Mouse (Mus musculus) layer of hippocampus, adult 9-11 months (tissue): ENCODE results near the gene Dmrtc1a.
"Not testable (repeated sequence)": the region's sequence is repeated elsewhere in the genome, so short reads cannot be mapped to it uniquely, and the experiment has no call there.

ENCODE experiments used
- DNase-seq: peaks from one replicate; pipeline ENCODE4 v3.0.0; 2022

Dmrtc1a gene

DNA sequence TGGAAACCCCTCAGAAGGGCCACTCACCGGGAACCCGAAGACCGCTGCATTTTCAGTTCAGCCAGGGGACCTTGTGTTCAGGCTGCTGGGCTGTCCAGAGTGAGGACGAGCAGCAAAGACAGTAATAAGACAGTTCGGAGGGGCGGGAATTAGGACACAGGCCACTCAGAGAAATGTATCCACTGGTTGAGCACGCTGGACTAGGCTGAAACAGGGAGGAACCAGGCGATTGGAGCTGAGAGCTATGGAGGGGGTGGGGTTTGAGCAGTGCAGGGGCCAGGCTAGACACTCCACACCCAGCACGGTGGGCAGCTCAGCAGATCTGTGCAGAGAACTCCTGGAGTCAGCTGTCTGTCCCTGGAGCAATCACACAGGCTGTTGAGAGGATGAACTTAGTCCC lies at the start of gene Dmrtc1a, which contains the start of gene 1700011M02Rik:
TSS of gene Dmrtc1a (minus strand) at position 101 of the 400 bp plus-strand sequence.
TSS of gene 1700011M02Rik (plus strand) at position 319 of the 400 bp plus-strand sequence.
- not testable (repeated sequence) for DNase-seq

DNA sequence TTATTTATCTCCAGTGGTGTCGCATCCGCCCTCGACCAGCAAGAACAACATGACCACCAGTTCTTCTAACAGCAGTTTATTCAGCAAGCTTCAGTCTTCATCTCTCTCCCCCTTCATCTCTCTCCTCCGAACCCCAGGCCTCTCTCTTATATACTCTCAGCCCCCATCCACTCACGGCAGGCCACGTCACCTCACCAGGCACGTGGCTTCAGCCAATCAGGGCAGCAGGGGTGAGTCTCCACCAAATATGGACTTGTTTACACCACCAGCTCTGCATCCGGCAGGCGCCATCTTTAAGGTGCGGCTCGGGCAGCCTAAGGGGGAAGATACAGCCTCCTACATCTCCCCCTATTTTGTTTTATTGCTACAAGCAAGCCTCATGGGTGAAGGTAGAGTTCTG lies 41.6 kb upstream of the Dmrtc1a start:
- peak; percentile 71 for DNase-seq

DNA sequence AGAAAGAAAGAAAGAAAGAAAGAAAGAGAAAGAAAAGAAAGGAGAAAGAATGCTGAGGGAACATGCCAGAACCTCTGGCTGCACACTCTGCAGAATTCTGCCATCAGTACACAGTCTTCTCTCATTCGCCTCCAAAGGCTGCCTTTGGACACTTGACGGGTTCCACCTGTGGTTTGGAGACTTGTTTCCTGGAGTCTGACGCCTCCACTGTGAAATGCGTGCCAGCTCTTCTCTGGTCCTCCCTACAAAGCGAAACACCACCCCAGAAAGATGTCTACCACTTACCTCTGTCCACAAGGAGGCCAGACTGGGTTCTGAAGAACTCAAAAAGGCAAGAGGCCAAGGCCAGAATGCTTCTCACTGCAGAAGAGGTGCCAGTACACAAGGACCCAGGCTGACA lies 28.3 kb upstream of the Dmrtc1a start:
- no peak for DNase-seq

DNA sequence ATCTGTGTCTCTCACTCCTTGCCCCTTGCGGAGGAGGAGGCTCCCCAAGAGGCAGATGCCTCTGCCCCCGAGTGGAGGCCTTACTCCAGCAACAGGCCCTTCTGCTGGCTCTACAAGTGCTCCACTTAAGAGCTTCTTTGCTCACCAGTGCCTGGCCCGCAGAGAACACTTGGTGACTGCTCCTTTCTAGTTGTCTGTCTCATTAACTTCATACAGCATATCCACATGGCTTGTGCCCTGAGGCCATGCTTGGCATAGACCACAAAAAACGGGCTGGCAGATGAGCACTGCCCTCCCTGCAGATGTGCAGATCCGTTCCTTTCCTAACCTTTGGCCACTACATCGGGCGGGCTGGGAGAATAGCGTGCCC lies 25.9 kb upstream of the Dmrtc1a start:
- DNase-seq: no peak

DNA sequence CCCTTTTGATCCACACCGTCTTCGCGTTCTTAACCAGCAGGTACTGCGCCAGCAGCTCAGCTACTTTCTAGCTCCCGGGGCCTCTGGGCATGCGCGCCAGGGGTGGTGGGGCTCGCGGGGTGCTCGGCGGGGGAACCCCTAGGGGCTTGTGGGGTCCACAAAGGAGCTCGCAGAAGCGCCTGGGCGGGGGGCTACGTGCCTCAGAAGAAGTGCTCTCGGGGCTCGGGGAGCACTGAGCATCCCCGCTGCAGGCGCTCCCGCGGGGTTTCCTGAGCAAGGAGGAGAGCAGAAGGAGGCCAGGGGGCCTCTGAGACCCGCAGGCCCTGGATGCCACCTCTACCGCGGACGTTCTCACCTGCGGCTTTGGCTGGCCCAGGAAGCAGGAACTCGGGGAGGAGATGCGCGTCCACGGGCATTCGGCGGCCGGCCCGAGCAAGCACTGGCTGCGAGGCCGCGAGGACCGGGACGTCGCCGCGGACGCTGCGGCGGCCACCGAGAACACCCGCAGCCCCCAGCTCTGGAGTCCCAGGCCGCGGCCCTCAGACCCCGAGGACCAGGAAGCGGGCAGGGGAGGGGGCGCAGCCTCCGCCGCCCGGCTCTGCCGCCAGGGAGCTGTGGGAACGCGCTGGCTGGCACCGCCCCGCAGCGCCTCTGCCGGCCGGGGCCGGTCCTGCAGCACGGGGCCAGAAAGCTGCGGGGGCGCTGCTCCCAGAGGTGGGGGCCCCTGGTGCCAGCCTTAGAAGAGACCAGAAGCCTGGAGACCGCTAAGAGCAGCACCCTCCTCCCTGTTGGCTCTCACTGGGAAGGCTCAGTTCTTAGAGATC lies 25.3 kb upstream of the Dmrtc1a start:
- DNase-seq: peak; percentile 49

DNA sequence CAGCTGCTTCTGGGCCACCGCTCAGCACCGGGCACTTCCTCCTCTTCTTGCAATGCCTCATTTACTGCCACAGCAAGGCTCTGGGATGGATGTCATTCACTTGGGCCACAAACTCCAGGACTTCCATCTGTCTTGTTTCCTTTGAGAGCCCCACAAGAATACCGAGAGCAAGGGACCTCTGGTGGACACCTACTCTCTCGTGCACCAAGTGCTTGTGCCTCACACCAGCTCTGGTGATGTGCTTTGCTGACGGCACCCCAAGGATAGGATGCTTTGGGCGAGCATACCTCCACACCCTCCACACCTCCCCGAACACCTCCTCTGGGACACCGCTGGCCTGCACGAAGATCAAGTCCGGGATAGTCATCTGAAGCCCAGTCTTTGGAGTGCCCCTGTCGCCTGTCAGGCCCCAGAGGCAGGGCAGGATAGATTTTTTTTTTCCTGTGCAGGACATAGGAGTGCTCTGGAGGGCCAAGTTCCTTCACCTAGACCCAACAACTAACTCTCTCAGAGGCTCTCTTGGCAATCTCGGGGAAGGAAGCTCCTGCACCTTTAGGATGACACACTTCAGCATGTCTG lies 24.6 kb upstream of the Dmrtc1a start:
- DNase-seq: no peak

DNA sequence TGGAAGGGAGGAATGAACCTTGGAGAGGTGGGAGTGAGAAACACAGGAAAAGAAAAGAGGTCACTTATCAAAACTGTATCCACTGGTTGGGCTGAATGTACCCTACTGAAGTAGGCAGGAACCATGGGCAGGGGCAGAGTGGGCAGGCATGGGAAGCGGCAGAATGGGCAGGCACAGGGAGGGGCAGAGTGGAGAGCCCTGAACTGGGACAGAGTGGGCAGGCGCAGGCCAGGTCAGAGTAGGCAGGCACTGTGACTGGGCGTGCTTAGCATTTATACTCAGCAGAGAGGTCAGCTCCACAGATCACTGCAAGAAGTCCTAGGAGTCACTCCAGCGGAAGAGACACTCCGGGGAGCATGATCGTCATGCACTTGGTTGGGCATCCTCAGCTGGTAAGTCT lies 19.6 kb upstream of the Dmrtc1a start, which contains the start of gene 1700018G05Rik:
TSS of gene 1700018G05Rik (plus strand) at position 301 of the 400 bp plus-strand sequence.
- DNase-seq: not testable (repeated sequence)

DNA sequence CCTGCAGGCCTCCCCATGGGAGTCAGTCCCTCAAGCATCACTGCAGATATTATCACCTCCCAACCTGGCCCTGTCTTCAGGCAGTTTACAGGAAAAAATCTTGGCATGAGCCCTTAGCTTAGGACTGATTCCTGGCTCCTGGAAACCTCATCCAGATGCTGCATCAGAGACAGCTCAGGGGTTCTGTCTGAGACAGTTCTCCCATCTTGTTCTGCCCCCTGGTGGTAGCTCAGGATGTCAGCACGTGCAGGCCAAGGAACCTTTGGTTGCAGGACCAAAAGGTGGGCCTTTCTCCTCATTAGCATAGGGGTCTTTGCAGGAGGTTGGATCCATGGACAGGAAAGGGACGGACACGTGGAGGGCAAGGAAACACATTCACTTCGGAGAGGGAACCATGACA lies 18.2 kb upstream of the Dmrtc1a start:
- DNase-seq: not testable (repeated sequence)

DNA sequence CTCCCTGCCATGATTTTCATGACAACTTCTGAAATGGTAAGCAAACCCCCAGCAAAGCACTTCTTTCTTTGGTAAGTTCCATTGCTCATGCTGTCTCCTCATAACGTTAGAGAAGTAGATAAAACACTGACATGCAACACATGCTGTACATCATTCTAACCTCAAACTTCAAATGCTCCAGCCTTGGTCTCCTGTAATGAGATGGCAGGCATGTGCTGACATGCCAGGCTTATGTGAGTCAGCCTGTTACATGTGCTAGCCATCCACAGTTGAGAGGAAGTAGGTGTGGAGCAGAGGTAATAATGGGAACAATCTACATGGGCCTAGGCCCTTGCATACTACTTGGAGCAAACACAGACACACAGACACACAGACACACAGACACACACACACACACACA lies 6.3 kb upstream of the Dmrtc1a start:
- not testable (repeated sequence) for DNase-seq

DNA sequence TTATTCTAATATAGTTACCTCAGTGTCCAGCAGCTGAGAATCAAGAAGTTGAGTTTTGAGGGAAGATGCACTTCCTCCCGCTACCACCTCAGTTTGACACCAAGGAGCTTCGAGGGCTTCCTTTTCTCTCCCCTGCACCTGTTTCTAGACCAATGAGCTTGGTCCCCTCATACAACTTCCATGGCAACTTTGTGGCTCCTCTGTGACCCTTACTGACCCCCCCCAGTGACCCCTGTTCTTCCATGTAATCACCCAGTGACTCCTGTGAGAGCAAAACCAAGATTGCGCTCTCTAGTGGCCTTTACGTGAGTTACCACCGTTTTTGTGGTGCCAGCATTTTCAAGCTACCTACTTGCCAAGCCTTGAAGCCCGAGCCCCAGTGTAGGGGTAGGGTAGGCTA lies 40.6 kb downstream of the Dmrtc1a start, which contains the start of gene 1700031F05Rik:
TSS of gene 1700031F05Rik (minus strand) at position 101 of the 400 bp plus-strand sequence.
- DNase-seq: no peak

DNA sequence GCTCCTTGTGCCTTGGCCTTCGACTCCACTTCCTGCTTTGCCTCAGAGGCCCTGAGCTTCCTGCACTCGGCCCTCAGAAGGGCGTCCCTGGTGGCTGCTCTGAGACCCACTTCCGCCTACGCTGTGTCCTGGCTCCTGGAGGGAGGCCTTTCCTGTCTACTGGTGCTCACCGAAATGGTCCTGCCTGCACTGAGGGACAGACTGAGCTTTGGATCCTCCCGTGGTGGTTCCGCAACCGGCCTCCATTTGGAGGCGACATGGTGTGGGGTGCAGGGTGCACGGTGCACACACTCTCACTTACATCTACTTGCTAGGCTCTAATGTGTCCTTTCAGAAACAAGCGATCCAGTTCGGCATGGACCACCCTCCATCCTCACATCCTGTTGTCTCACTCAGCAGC lies 54.0 kb downstream of the Dmrtc1a start, which contains the start of gene Dmrtc1c2:
TSS of gene Dmrtc1c2 (minus strand) at position 101 of the 400 bp plus-strand sequence.
- DNase-seq: not testable (repeated sequence)
